Mouse (Mus musculus): Measurements from ENCODE around the gene Echs1. TPM values are rescaled to one million over a fixed set of nuclear protein-coding genes. Genes with fewer than 3 reads are reported as not detected.

The Echs1 gene
- polyA plus RNA-seq (2012; rRNA removed): 30.1 and 31.6 TPM in 2 replicates

GRCm38 (mm10) chr7:140116329-140117054 is at the start of gene Echs1:
Gene Echs1, minus strand, starts transcription at chr7:140116476.

DNA sequence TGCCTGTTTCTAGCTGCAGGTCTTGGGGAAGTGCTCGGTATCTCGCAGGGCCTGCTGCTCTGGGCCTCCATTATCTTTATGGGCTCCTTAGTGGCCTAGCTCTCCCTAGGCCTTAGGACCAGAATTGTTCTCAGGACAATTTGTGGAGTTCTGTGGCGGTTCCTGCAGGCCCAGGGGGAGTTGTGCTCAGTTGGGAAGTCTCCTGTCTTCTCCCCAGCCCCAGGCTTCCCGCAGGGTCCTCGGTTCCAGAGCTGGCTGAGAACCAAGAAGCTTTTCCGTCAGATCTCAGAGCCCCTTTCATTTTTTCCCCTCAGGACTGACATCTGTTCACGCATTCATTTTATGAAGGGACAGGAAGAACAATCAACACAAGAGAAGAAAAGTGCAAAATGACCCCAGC is 48.4 kb upstream of the Echs1 start, which contains the start of gene Olfr522:
Gene Olfr522 (minus strand): TSS at position 101 of the 400 bp plus-strand sequence.

DNA sequence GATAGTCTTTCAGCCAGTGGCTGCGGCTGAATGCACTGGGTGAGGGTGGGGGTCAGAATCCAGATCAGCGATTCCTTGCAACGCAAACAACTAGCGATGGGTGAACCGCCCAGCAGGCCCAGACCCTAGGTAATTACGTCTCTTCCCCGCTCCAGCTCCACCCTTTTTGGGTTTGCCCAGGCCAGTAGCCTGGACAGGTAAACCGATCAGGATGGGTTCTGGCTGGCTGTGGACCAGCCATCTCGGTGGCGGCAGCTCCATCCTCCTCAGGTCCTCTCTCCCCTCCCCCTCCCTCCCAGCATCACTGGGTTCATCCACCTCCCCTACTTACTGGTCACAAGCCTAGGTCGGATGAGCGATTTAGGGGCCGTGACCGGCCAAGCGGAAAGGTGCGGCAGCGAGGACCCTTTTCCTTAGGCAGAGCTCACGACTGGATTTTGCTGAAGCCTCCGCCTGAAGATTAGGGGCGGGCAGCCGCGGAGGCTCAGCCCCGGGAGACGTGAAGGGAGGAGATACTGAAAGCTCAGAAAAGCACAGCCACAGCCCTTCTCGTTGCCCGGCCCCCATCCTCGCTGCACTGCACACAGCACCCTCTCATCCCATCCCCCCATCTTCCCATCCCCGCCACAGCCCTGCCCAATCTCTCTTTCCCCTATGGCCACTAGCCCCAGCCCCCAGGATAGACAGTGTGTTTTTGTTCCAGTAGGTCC is 38.1 kb upstream of the Echs1 start, which contains the start of gene Sprn:
Gene Sprn (minus strand): TSS at position 660 of the 710 bp plus-strand sequence.

DNA sequence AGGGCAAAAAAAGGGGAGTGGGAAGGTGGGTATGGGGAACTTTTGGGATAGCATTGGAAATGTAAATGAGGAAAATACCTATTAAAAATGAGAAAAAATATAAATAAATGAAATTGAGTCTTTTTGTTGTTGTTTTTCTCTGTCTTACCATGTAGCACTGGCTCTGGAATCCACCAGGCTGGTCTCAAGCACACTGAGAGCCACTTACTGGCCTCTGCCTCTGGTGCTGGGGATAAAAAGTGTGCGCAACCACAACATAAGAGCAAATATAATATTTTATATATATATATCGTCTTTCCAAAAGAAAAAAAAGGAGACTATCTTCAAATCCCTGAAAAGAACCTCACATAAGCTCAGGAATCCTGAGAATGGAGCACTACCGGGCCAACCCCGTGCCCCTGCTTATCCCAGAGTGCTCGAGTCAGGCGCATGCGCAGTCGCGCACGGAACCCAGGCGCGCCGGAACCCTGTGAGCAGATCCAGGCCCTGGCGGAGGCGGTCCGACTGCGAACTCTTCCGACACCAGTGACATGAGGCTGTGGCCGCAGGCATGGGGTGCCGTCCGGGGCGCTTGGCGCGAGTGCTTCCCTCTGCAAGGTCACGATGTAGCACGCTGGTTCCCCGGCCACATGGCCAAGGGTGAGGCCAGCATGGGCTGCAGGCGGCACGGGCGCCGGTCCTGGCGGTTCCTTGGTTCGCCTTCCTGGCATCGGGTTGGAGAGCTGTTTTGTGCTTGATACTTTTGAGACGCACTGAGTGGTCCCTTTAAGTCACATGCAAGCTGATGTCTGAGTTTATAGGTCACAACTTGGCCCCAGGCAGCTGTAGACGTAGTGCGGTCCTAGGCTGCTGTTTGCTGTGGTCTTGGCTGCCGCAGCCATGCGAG is 21.1 kb upstream of the Echs1 start, which contains the start of gene Mtg1:
Gene Mtg1 (plus strand): TSS at position 430 of the 886 bp plus-strand sequence.

GRCm38 (mm10) chr7:140115583-140116328 is 520 bp downstream of the Echs1 start, which contains the start of gene Paox:
Gene Paox, plus strand, starts transcription at chr7:140115799.

GRCm38 (mm10) chr7:140101993-140102860 is 14.0 kb downstream of the Echs1 start, which contains the start of gene Fuom:
Gene Fuom, minus strand, starts transcription at chr7:140102441.

GRCm38 (mm10) chr7:140092924-140093528 is 23.2 kb downstream of the Echs1 start, which contains the start of gene Prap1:
Gene Prap1, plus strand, starts transcription at chr7:140093395.

GRCm38 (mm10) chr7:140082242-140082678 is 34.0 kb downstream of the Echs1 start, which contains the start of gene Caly:
Gene Caly, minus strand, starts transcription at chr7:140082548.

Other genes starting within 250 kb of the Echs1 start
- gene Kndc1, start 221.8 kb downstream of the Echs1 start, polyA plus RNA-seq (2012; rRNA removed): 0.08 and 0.10 TPM in 2 replicates
- 0.13 TPM in 1 of 2 replicates, not detected in the other for gene Utf1, start 172.7 kb downstream of the Echs1 start, polyA plus RNA-seq (2012; rRNA removed)
- 0.19 TPM in 1 of 2 replicates, not detected in the other for gene 6430531B16Rik, start 137.7 kb downstream of the Echs1 start, polyA plus RNA-seq (2012; rRNA removed)
- gene Adam8, start 123.9 kb downstream of the Echs1 start, polyA plus RNA-seq (2012; rRNA removed): 3.8 and 6.5 TPM in 2 replicates
- gene Zfp511, start 80.1 kb downstream of the Echs1 start, polyA plus RNA-seq (2012; rRNA removed): 26.5 and 83.0 TPM in 2 replicates
- 4.4 and 5.4 TPM in 2 replicates for gene Tubgcp2, start 79.8 kb downstream of the Echs1 start, polyA plus RNA-seq (2012; rRNA removed)
- 0.02 and 0.23 TPM in 2 replicates for gene Msx3, start 67.4 kb downstream of the Echs1 start, polyA plus RNA-seq (2012; rRNA removed)
- 1.3 and 1.5 TPM in 2 replicates for gene Caly, start 33.9 kb downstream of the Echs1 start, polyA plus RNA-seq (2012; rRNA removed)
- gene Prap1, start 23.1 kb downstream of the Echs1 start, polyA plus RNA-seq (2012; rRNA removed): 2.4 and 4.5 TPM in 2 replicates
- gene Fuom, start 14.0 kb downstream of the Echs1 start, polyA plus RNA-seq (2012; rRNA removed): 27.3 and 41.5 TPM in 2 replicates
- 9.9 and 10.1 TPM in 2 replicates for gene Paox, start 677 bp downstream of the Echs1 start, polyA plus RNA-seq (2012; rRNA removed)
- 7.8 and 13.6 TPM in 2 replicates for gene Mtg1, start 21.1 kb upstream of the Echs1 start, polyA plus RNA-seq (2012; rRNA removed)
- 0.20 and 1.9 TPM in 2 replicates for gene Sprn, start 38.4 kb upstream of the Echs1 start, polyA plus RNA-seq (2012; rRNA removed)
- gene Olfr522, start 48.3 kb upstream of the Echs1 start, polyA plus RNA-seq (2012; rRNA removed): not detected in 2 replicates
- gene Olfr523, start 56.7 kb upstream of the Echs1 start, polyA plus RNA-seq (2012; rRNA removed): not detected in 2 replicates
- not detected in 2 replicates for gene Olfr524, start 89.5 kb upstream of the Echs1 start, polyA plus RNA-seq (2012; rRNA removed)
- gene Cd163l1, start 101.8 kb upstream of the Echs1 start, polyA plus RNA-seq (2012; rRNA removed): 0.13 and 0.28 TPM in 2 replicates
- not detected in 2 replicates for gene 5830411N06Rik, start 130.8 kb upstream of the Echs1 start, polyA plus RNA-seq (2012; rRNA removed)
- gene Olfr525, start 204.4 kb upstream of the Echs1 start, polyA plus RNA-seq (2012; rRNA removed): not detected in 2 replicates
- not detected in 2 replicates for gene Olfr527, start 217.5 kb upstream of the Echs1 start, polyA plus RNA-seq (2012; rRNA removed)
- gene Olfr60, start 245.2 kb upstream of the Echs1 start, polyA plus RNA-seq (2012; rRNA removed): not detected in 2 replicates

Data from stomach, adult 2 months (tissue).